In genomic region chr12:85286941-85287340, GRCm38 (mm10) we compare ENCODE assay signal across 9 mouse cellular contexts. TPM values are rescaled to one million over a fixed set of nuclear protein-coding genes. Genes with fewer than 3 reads are reported as not detected.
DNase-seq lines count a peak whose midpoint lies in the region; ATAC-seq and TF ChIP-seq lines count a peak whose summit lies in the region.
"Had no signal": no experiment of that assay in that cellular context is flagged by ENCODE, and none has a peak within 500 bp of the region (broad histone marks: within the 10 kb centered on the region; RNA-seq: fewer than 3 reads in every experiment).

No protein-coding gene starts in this region.

- H3K36me3 ChIP-seq in CH12.LX (replicated peaks in 1 of 2; ENCODE audit: control insufficient read depth in 1 of 2, insufficient read depth in 1 of 2, low read length in 1 of 2), result no peaks in the 10 kb centered on the region
- H3K36me3 ChIP-seq: embryonic facial prominence, embryonic 12.5 days had no signal

- H3K79me2 ChIP-seq in CH12.LX (replicated peaks; ENCODE audit: control insufficient read depth, extremely low read depth, insufficient read depth, poor library complexity, severe bottlenecking), result no peaks in the 10 kb centered on the region

- no peak for TF ChIP-seq EP300 in CH12.LX (IDR thresholded peaks at IDR 0.05; ENCODE audit: low read length)

- H3K4me2 ChIP-seq in CH12.LX (ENCODE audit: insufficient read depth, low read depth, poor library complexity, severe bottlenecking), result no peak overlapping the region

- TF ChIP-seq POLR2A in CH12.LX (IDR thresholded peaks at IDR 0.05; ENCODE audit: low read depth, low read length), result no peak
- no peak for TF ChIP-seq POLR2A in brain, embryonic 14.5 days (IDR thresholded peaks at IDR 0.05; ENCODE audit: borderline replicate concordance, extremely low read depth, insufficient read depth, insufficient read length, poor library complexity, severe bottlenecking)

- peaks cover 5% of the 10 kb centered on the region for H3K9me3 ChIP-seq in CH12.LX (replicated peaks; ENCODE audit: low read length)
- H3K9me3 ChIP-seq: embryonic facial prominence, embryonic 12.5 days had no signal

- H3K27me3 ChIP-seq in CH12.LX (replicated peaks), result peaks cover 13% of the 10 kb centered on the region

- peak; percentile 17; the same call in 1 of the 2 replicates for ATAC-seq in neutrophil, adult 5-6 weeks (ENCODE audit: extremely low read depth, insufficient number of reproducible peaks, low FRiP score, poor library complexity, severe bottlenecking)
- ATAC-seq in inflammation-experienced regulatory T-cells, adult 6 months, result no peak

- no peak overlapping the region for H3K27ac ChIP-seq in layer of hippocampus, adult 2 months
- no peak overlapping the region for H3K27ac ChIP-seq in CH12.LX (ENCODE audit: insufficient read depth, low read depth)
- H3K27ac ChIP-seq: embryonic facial prominence, embryonic 12.5 days had no signal

- TF ChIP-seq CTCF in layer of hippocampus, adult 2 months (conservative IDR thresholded peaks at IDR 0.05), result peak; percentile 59
- TF ChIP-seq CTCF in CH12.LX (conservative IDR thresholded peaks at IDR 0.05 in 1 of 2, IDR thresholded peaks at IDR 0.05 in 1 of 2; ENCODE audit: low read depth in 2 of 2, low read length in 2 of 2), result peak; percentile 27 to 62; a peak in 2 of 4 replicates
- peak; percentile 48; the same call in 1 of the 2 replicates for TF ChIP-seq CTCF in brain, embryonic 14.5 days (IDR thresholded peaks at IDR 0.05; ENCODE audit: borderline replicate concordance, extremely low read depth, insufficient read depth, insufficient read length)

- peak; percentile 61 for TF ChIP-seq RAD21 in CH12.LX (IDR thresholded peaks at IDR 0.05; ENCODE audit: low read depth, low read length)

- no peak overlapping the region for H3K9ac ChIP-seq in CH12.LX (ENCODE audit: insufficient read depth, low read depth)

- dilution Hi-C loops in CH12.LX (cut with MboI; ENCODE audit: extremely low pct_ligation_motif_present, extremely low pct_unique_long_range_greater_than_20kb, low sequenced_read_pairs), result no loop called here

- H3K4me3 ChIP-seq in layer of hippocampus, adult 2 months, result no peak overlapping the region
- H3K4me3 ChIP-seq in CH12.LX (replicated peaks in 1 of 3; ENCODE audit: low read depth in 2 of 3, low read length in 2 of 3, poor library complexity in 1 of 3), result no peak overlapping the region
- H3K4me3 ChIP-seq: embryonic facial prominence, embryonic 12.5 days had no signal

- in situ Hi-C loops in CH12.LX (cut with MboI; ENCODE audit: low pct_ligation_motif_present, low pct_unique_long_range_greater_than_20kb, low sequenced_read_pairs), result no loop called here

- no peak for DNase-seq in layer of hippocampus, adult 2 months (ENCODE audit: low spot score in 2 of 2)
- no peak for DNase-seq in layer of hippocampus, postnatal 36 days
- DNase-seq in CH12.LX (ENCODE audit: extremely low read depth), result no peak
- DNase-seq in brain, embryonic 14.5 days (ENCODE audit: low read depth), result no peak
- DNase-seq in layer of hippocampus, adult 9-10 months (ENCODE audit: low spot score), result no peak
- no peak for DNase-seq in left cerebral cortex, adult 9 months (ENCODE audit: low spot score in 2 of 2)

- peaks cover 7 to 30% of the 10 kb centered on the region in 2 experiments; a peak in 3 of 4 replicates for H3K4me1 ChIP-seq in CH12.LX (ENCODE audit: control insufficient read depth in 1 of 2, insufficient read depth in 2 of 2)

TF ChIP-seq in CH12.LX, 34 proteins besides CTCF, POLR2A, EP300 and RAD21:
- no peak for TF ChIP-seq MXI1 (IDR thresholded peaks at IDR 0.05; ENCODE audit: low read depth, low read length)
- TF ChIP-seq ZKSCAN1 (IDR thresholded peaks at IDR 0.05; ENCODE audit: borderline replicate concordance, low read depth, low read length), result no peak
- peak; percentile 53 for TF ChIP-seq SMC3 (IDR thresholded peaks at IDR 0.05; ENCODE audit: low read depth, low read length)
- TF ChIP-seq JUN (IDR thresholded peaks at IDR 0.05; ENCODE audit: insufficient read depth, low read depth, low read length), result no peak

RNA-seq across cellular contexts. Expression of gene Acyp1, which starts 1.3 kb away (rescaled TPM):
- 10 to 100 TPM; 26.9 to 31.7 TPM for total RNA-seq in layer of hippocampus, adult 2 months (2021)
- 10 to 100 TPM; 32.8 to 34.1 TPM for total RNA-seq in layer of hippocampus, postnatal 36 days (2021)
- total RNA-seq in CH12.LX (2012; rRNA removed) (22.7 and 27.5 TPM in 2 replicates), CH12.LX (2014; rRNA removed) (34.0 and 37.2 TPM in 2 replicates)
- 10.7 and 15.3 TPM in 2 replicates for polyA plus RNA-seq in CH12.LX (2012; ENCODE audit: insufficient read length, low read depth)
- polyA plus RNA-seq in brain, embryonic 14.5 days (2012; rRNA removed), result 27.6 and 38.6 TPM in 2 replicates
- 32.4 TPM in 2 replicates for total RNA-seq in neutrophil, adult 5-6 weeks (2017)
- polyA plus RNA-seq in inflammation-experienced regulatory T-cells, adult 6 months (2017; shearing (Covaris generic)), result 10 to 100 TPM; 43.3 to 63.7 (median 54.8) TPM

RNA-seq across cellular contexts. Expression of gene Zc2hc1c, which starts 1.4 kb away (rescaled TPM):
- total RNA-seq in layer of hippocampus, adult 2 months (2021), result 1 to 10 TPM; 1.2 to 1.3 TPM
- 1 to 10 TPM; 1.0 to 1.2 TPM for total RNA-seq in layer of hippocampus, postnatal 36 days (2021)
- total RNA-seq in CH12.LX (2012; rRNA removed) (0.08 and 0.13 TPM in 2 replicates), CH12.LX (2014; rRNA removed) (not detected in 2 replicates)
- 0.13 and 0.19 TPM in 2 replicates for polyA plus RNA-seq in CH12.LX (2012; ENCODE audit: insufficient read length, low read depth)
- polyA plus RNA-seq in brain, embryonic 14.5 days (2012; rRNA removed), result 0.66 and 0.92 TPM in 2 replicates
- total RNA-seq in neutrophil, adult 5-6 weeks (2017), result not detected in 2 replicates
- polyA plus RNA-seq in inflammation-experienced regulatory T-cells, adult 6 months (2017; shearing (Covaris generic)), result under 1 TPM; 0.21 to 0.54 (median 0.24) TPM

RNA-seq across cellular contexts. Expression of gene Mlh3, which starts 16.5 kb away (rescaled TPM):
- 10 to 100 TPM; 19.3 to 19.9 TPM for total RNA-seq in layer of hippocampus, adult 2 months (2021)
- total RNA-seq in layer of hippocampus, postnatal 36 days (2021), result 10 to 100 TPM; 19.7 to 20.3 TPM
- total RNA-seq in CH12.LX (2012; rRNA removed), result 6.1 and 7.8 TPM in 2 replicates
- 8.2 and 9.8 TPM in 2 replicates for total RNA-seq in CH12.LX (2014; rRNA removed)
- 6.7 and 8.3 TPM in 2 replicates for polyA plus RNA-seq in CH12.LX (2012; ENCODE audit: insufficient read length, low read depth)
- polyA plus RNA-seq in brain, embryonic 14.5 days (2012; rRNA removed), result 10.1 TPM in 2 replicates
- total RNA-seq in neutrophil, adult 5-6 weeks (2017), result 9.6 and 10.1 TPM in 2 replicates
- 10 to 100 TPM in 2 of 3 experiments, 1 to 10 TPM in 1; 6.4 to 12.6 (median 11.9) TPM for polyA plus RNA-seq in inflammation-experienced regulatory T-cells, adult 6 months (2017; shearing (Covaris generic))

RNA-seq across cellular contexts. Expression of gene Nek9, which starts 52.2 kb away (rescaled TPM):
- total RNA-seq in layer of hippocampus, adult 2 months (2021), result 10 to 100 TPM; 34.2 to 35.5 TPM
- 10 to 100 TPM; 32.6 TPM for total RNA-seq in layer of hippocampus, postnatal 36 days (2021)
- total RNA-seq in CH12.LX (2012; rRNA removed), result 23.5 and 27.4 TPM in 2 replicates
- total RNA-seq in CH12.LX (2014; rRNA removed), result 12.7 and 15.6 TPM in 2 replicates
- polyA plus RNA-seq in CH12.LX (2012; ENCODE audit: insufficient read length, low read depth), result 30.9 and 32.0 TPM in 2 replicates
- 31.6 and 33.8 TPM in 2 replicates for polyA plus RNA-seq in brain, embryonic 14.5 days (2012; rRNA removed)
- 44.6 and 47.6 TPM in 2 replicates for total RNA-seq in neutrophil, adult 5-6 weeks (2017)
- polyA plus RNA-seq in inflammation-experienced regulatory T-cells, adult 6 months (2017; shearing (Covaris generic)), result 10 to 100 TPM in 2 of 3 experiments, 1 to 10 TPM in 1; 9.7 to 13.6 (median 10.8) TPM
